Mouse (Mus musculus): ENCODE measurements around the gene Me3. TPM values are rescaled to one million over a fixed set of nuclear protein-coding genes. Genes with fewer than 3 reads are reported as not detected.
A peak's percentile ranks its signal among the peaks of the same experiment; 100 is the strongest.

Gene Me3
- total and polyA plus RNA-seq, 2 experiments from 2014 or later = 15.5 to 23.5 TPM

DNA sequence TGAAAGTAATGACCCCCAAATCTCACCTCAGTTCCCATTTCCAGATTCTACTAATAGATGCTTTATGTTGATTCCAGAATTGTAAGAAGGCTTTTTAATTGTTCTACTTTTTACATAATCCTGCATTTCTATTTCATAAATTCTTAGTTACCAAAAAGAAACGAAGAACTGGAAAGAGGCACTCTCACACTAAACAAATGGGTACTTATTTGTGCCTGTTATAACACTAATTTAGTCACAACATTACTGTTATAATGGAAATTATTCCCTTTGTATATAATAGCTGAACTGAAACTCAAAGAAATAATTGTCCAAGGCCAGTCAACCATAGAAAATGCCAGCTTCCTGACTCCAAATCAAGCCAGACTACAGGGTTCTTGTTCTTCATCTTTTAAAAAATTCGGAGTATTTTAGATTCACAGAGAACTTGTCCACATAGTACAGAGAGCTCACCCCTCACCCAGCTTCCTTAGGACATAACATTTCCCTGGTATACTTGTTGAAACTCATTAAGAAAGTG, 47.5 kb downstream of the Me3 start:
- no peak for ATAC-seq (ENCODE audit: insufficient read depth, low read depth)
- Histone ChIP-seq H3K9ac (replicated peaks; ENCODE audit: low read depth, low read length) (no peak overlapping the region), H3K36me3 (replicated peaks; ENCODE audit: control insufficient read depth, insufficient read depth, low read length) (no peaks in the 10 kb centered on the region), H3K27me3 (ENCODE audit: control insufficient read depth, insufficient read depth, low read length) (no peaks in the 10 kb centered on the region), H3K27ac (ENCODE audit: low read depth) (no peak overlapping the region), H3K4me1 (ENCODE audit: control insufficient read depth, insufficient read depth) (no peaks in the 10 kb centered on the region), H3K4me2 (ENCODE audit: low read depth, low read length) (no peak overlapping the region), H3K9me3 (replicated peaks; ENCODE audit: control insufficient read depth, low read length) (no peaks in the 10 kb centered on the region), H3K4me3 (ENCODE audit: low read depth, low read length) (no peak overlapping the region)
- 74% methylated on average over 2 of the region's 2 CpGs for WGBS
- no peak for DNase-seq (ENCODE audit: low spot score)
- TF ChIP-seq EP300 (IDR thresholded peaks at IDR 0.05; ENCODE audit: low read depth) = no peak
- TF ChIP-seq CTCF (IDR thresholded peaks at IDR 0.05; ENCODE audit: low read depth) = no peak

DNA sequence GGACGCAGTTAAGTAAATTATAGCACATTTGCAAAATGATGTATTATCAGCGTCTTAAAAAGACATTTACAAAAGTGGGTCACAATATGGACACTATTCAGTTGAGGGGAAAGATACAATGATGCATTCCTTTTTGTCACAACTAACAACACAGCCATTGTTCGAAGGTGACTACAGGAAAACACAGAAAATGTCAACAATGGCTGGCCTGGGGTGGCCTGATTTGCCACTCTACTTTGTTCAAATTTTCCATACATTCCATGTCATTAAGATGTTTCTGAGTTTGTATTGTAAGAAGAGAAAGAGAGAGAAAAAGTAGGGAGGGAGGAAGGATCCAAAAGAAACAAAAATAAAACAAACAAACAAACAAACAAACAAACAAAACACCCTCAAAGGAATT, 48.7 kb downstream of the Me3 start:
- 71% methylated on average over 3 of the region's 3 CpGs for WGBS
- no peaks in the 10 kb centered on the region for H3K36me3 ChIP-seq (replicated peaks; ENCODE audit: control insufficient read depth, insufficient read depth, low read length)
- DNase-seq (ENCODE audit: low spot score) (no peak), ATAC-seq (ENCODE audit: insufficient read depth, low read depth) (no peak)
- no peak overlapping the region for H3K4me2 ChIP-seq (ENCODE audit: low read depth, low read length)
- H3K4me1 ChIP-seq (ENCODE audit: control insufficient read depth, insufficient read depth) = no peaks in the 10 kb centered on the region
- no peak overlapping the region for H3K27ac ChIP-seq (ENCODE audit: low read depth)
- TF ChIP-seq EP300 (IDR thresholded peaks at IDR 0.05; ENCODE audit: low read depth) = no peak
- no peaks in the 10 kb centered on the region for H3K9me3 ChIP-seq (replicated peaks; ENCODE audit: control insufficient read depth, low read length)
- H3K9ac ChIP-seq (replicated peaks; ENCODE audit: low read depth, low read length) = no peak overlapping the region
- no peaks in the 10 kb centered on the region for H3K27me3 ChIP-seq (ENCODE audit: control insufficient read depth, insufficient read depth, low read length)
- no peak overlapping the region for H3K4me3 ChIP-seq (ENCODE audit: low read depth, low read length)

- Histone ChIP-seq H3K4me2 (ENCODE audit: low read depth, low read length) (no peak overlapping the region), H3K9me3 (replicated peaks; ENCODE audit: control insufficient read depth, low read length) (no peaks in the 10 kb centered on the region), H3K36me3 (replicated peaks; ENCODE audit: control insufficient read depth, insufficient read depth, low read length) (no peaks in the 10 kb centered on the region), H3K27me3 (ENCODE audit: control insufficient read depth, insufficient read depth, low read length) (no peaks in the 10 kb centered on the region), H3K9ac (replicated peaks; ENCODE audit: low read depth, low read length) (no peak overlapping the region), H3K4me3 (ENCODE audit: low read depth, low read length) (no peak overlapping the region), H3K27ac (ENCODE audit: low read depth) (no peak overlapping the region), H3K4me1 (ENCODE audit: control insufficient read depth, insufficient read depth) (no peaks in the 10 kb centered on the region)
- DNase-seq (ENCODE audit: low spot score) = no peak
- no peak for TF ChIP-seq CTCF (IDR thresholded peaks at IDR 0.05; ENCODE audit: low read depth)
- no peak for TF ChIP-seq EP300 (IDR thresholded peaks at IDR 0.05; ENCODE audit: low read depth)
- 83% methylated on average over 10 of the region's 10 CpGs for WGBS
- ATAC-seq (ENCODE audit: insufficient read depth, low read depth) = no peak
These were observed 49.7 kb downstream of the Me3 start for GRCm38 (mm10) chr7:89681666-89682470.

- DNase-seq (ENCODE audit: low spot score) (no peak), ATAC-seq (ENCODE audit: insufficient read depth, low read depth) (no peak)
- no peak overlapping the region for H3K9ac ChIP-seq (replicated peaks; ENCODE audit: low read depth, low read length)
- no peak overlapping the region for H3K27ac ChIP-seq (ENCODE audit: low read depth)
- H3K4me3 ChIP-seq (ENCODE audit: low read depth, low read length) = no peak overlapping the region
- no peaks in the 10 kb centered on the region for H3K36me3 ChIP-seq (replicated peaks; ENCODE audit: control insufficient read depth, insufficient read depth, low read length)
- TF ChIP-seq EP300 (IDR thresholded peaks at IDR 0.05; ENCODE audit: low read depth) (no peak), CTCF (IDR thresholded peaks at IDR 0.05; ENCODE audit: low read depth) (peak; percentile 56)
- no peaks in the 10 kb centered on the region for H3K27me3 ChIP-seq (ENCODE audit: control insufficient read depth, insufficient read depth, low read length)
- peaks cover 6% of the 10 kb centered on the region; the same call in 1 of the 2 replicates for H3K4me1 ChIP-seq (ENCODE audit: control insufficient read depth, insufficient read depth)
- H3K4me2 ChIP-seq (ENCODE audit: low read depth, low read length) = no peak overlapping the region
- H3K9me3 ChIP-seq (replicated peaks; ENCODE audit: control insufficient read depth, low read length) = no peaks in the 10 kb centered on the region
These were observed 66.0 kb downstream of the Me3 start for GRCm38 (mm10) chr7:89698186-89698585.

DNA sequence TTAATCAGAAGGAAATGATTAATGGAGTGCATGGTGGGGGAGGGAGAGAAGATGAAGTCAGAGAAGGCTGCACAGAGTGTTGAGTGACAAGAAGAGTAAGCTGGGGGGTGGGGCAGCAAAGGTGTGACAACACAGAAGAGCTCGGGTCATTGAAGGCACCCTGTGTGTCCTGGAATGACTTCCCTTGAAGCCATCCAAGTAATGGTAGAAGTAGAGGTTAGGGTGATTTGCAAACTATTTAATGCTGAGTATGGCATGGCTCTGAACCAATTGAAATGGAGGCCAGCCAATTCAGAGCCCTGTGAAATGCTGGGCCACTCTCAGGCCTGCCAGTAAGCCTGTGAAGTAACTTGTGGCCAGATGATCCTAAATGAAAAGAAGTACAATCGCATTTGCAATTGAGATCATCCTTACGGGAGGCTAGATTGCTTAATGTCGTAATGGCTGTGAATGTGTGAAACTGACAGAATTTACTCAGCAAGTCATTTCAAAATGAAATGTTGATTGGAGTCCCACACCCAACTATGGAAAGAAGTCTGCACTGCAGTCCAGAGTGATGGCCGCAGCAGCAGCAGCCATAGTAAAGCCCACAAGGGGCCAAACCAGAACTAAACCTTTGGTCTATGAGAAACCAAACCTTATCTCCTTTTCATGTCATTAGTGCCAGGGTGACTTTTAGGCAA, 67.6 kb downstream of the Me3 start:
- no peak overlapping the region for H3K27ac ChIP-seq (ENCODE audit: low read depth)
- H3K4me2 ChIP-seq (ENCODE audit: low read depth, low read length) = no peak overlapping the region
- no peak overlapping the region for H3K4me3 ChIP-seq (ENCODE audit: low read depth, low read length)
- no peak overlapping the region for H3K9ac ChIP-seq (replicated peaks; ENCODE audit: low read depth, low read length)
- H3K27me3 ChIP-seq (ENCODE audit: control insufficient read depth, insufficient read depth, low read length) = no peaks in the 10 kb centered on the region
- ATAC-seq (ENCODE audit: insufficient read depth, low read depth) (no peak), DNase-seq (ENCODE audit: low spot score) (no peak)
- H3K36me3 ChIP-seq (replicated peaks; ENCODE audit: control insufficient read depth, insufficient read depth, low read length) = no peaks in the 10 kb centered on the region
- WGBS = 59% methylated on average over 5 of the region's 5 CpGs
- no peaks in the 10 kb centered on the region for H3K9me3 ChIP-seq (replicated peaks; ENCODE audit: control insufficient read depth, low read length)
- TF ChIP-seq CTCF (IDR thresholded peaks at IDR 0.05; ENCODE audit: low read depth) (no peak), EP300 (IDR thresholded peaks at IDR 0.05; ENCODE audit: low read depth) (no peak)
- peaks cover 6% of the 10 kb centered on the region; the same call in 1 of the 2 replicates for H3K4me1 ChIP-seq (ENCODE audit: control insufficient read depth, insufficient read depth)

Measured in heart, postnatal 0 days (tissue).